Mouse (Mus musculus): ENCODE measurements at regions not wholly inside any gene's neighbourhood (a gene's known extent, or its start where the extent isn't known, plus 50 kb on each side); places are given as distances from the start of the nearest gene placed in this dataset.
"Not testable (repeated sequence)": the region's sequence is repeated elsewhere in the genome, so short reads cannot be mapped to it uniquely, and the experiment has no call there.

GRCm38 (mm10) chr14:76964046-76964445 lies 72.5 kb upstream of the Ccdc122 start:
- intact Hi-C loops (cut with DNase I): no loop called here

- intact Hi-C loops (cut with DNase I): no loop called here
Measured at GRCm38 (mm10) chr14:76958875-76959274, 77.7 kb upstream of the Ccdc122 start.

GRCm38 (mm10) chr14:76957136-76957535 lies 79.4 kb upstream of the Ccdc122 start:
- intact Hi-C loops (cut with DNase I): no loop called here

- intact Hi-C loops (cut with DNase I): loop anchor here (5.0 kb wide), 1 partner anchor 54 kb away; no protein-coding TSS in a partner anchor
Measured at GRCm38 (mm10) chr14:76953171-76953570, 83.4 kb upstream of the Ccdc122 start.

- intact Hi-C loops (cut with DNase I): loop anchor here (5.0 kb wide), 1 partner anchor 56 kb away; no protein-coding TSS in a partner anchor
Measured at GRCm38 (mm10) chr14:76951450-76951849, 85.1 kb upstream of the Ccdc122 start.

- intact Hi-C loops (cut with DNase I): loop anchor here (5.0 kb wide), 1 partner anchor 37 kb away; no protein-coding TSS in a partner anchor
Measured at GRCm38 (mm10) chr14:76949388-76949787, 87.2 kb upstream of the Ccdc122 start.

GRCm38 (mm10) chr14:76948948-76949347 lies 87.6 kb upstream of the Ccdc122 start:
- intact Hi-C loops (cut with DNase I): loop anchor here (5.0 kb wide), 1 partner anchor 37 kb away; no protein-coding TSS in a partner anchor

- intact Hi-C loops (cut with DNase I): loop anchor here (5.0 kb wide), 1 partner anchor 36 kb away; no protein-coding TSS in a partner anchor
Measured at GRCm38 (mm10) chr14:76948481-76948880, 88.1 kb upstream of the Ccdc122 start.

GRCm38 (mm10) chr14:76947148-76947547 lies 89.4 kb upstream of the Ccdc122 start:
- intact Hi-C loops (cut with DNase I): loop anchor here (5.0 kb wide), 1 partner anchor 35 kb away; no protein-coding TSS in a partner anchor

- intact Hi-C loops (cut with DNase I): loop anchor here (5.0 kb wide), 1 partner anchor 33 kb away; no protein-coding TSS in a partner anchor
Measured at GRCm38 (mm10) chr14:76945626-76946025, 90.9 kb upstream of the Ccdc122 start.

- intact Hi-C loops (cut with DNase I): no loop called here
Measured at GRCm38 (mm10) chr14:76941474-76942212, 94.9 kb upstream of the Ccdc122 start.

- intact Hi-C loops (cut with DNase I): no loop called here
Measured at GRCm38 (mm10) chr14:76940507-76940906, 96.1 kb upstream of the Ccdc122 start.

- intact Hi-C loops (cut with DNase I): no loop called here
Measured at GRCm38 (mm10) chr14:76936671-76937070, 99.9 kb upstream of the Ccdc122 start.

- intact Hi-C loops (cut with DNase I): not testable (repeated sequence)
Measured at GRCm38 (mm10) chr14:76936051-76936450, 100.5 kb upstream of the Ccdc122 start.

GRCm38 (mm10) chr14:76935453-76935852 lies 101.1 kb upstream of the Ccdc122 start:
- intact Hi-C loops (cut with DNase I): no loop called here

GRCm38 (mm10) chr14:76932890-76933289 lies 103.7 kb upstream of the Ccdc122 start:
- intact Hi-C loops (cut with DNase I): no loop called here

GRCm38 (mm10) chr14:76931398-76931797 lies 105.2 kb upstream of the Ccdc122 start:
- intact Hi-C loops (cut with DNase I): no loop called here

- intact Hi-C loops (cut with DNase I): no loop called here
Measured at GRCm38 (mm10) chr14:76929562-76929961, 107.0 kb upstream of the Ccdc122 start.

GRCm38 (mm10) chr14:76928706-76929105 lies 107.9 kb upstream of the Ccdc122 start:
- intact Hi-C loops (cut with DNase I): no loop called here

- intact Hi-C loops (cut with DNase I): no loop called here
Measured at GRCm38 (mm10) chr14:76927245-76927806, 109.2 kb upstream of the Ccdc122 start.

GRCm38 (mm10) chr14:76926416-76926815 lies 110.2 kb upstream of the Ccdc122 start:
- intact Hi-C loops (cut with DNase I): no loop called here

- intact Hi-C loops (cut with DNase I): no loop called here
Measured at GRCm38 (mm10) chr14:76922399-76922939, 114.1 kb upstream of the Ccdc122 start.
